Mouse (Mus musculus) kidney, embryonic 14.5 days (tissue): ENCODE results near the gene Atxn1. TPM values are rescaled to one million over a fixed set of nuclear protein-coding genes. Genes with fewer than 3 reads are reported as not detected.

Experiments used
- ATAC-seq: fragments of 200-750 bp; cut with Nextera tagmentation; 2 replicates; pipeline ENCODE4 v1.8.0; 2017; ENCODE audit warnings: moderate number of reproducible peaks, mild to moderate bottlenecking, moderate TSS enrichment, moderate library complexity; ENCODE audit not compliant: low FRiP score, low TSS enrichment
- H3K27ac ChIP-seq: fragments of 300-500 bp; sonication (generic); 2 replicates; pipeline ENCODE4 v1.5.1; 2014; ENCODE audit warnings: low read depth, mild to moderate bottlenecking, low read length, moderate library complexity, mixed read lengths
- H3K27me3 ChIP-seq: fragments of 300-500 bp; sonication (generic); 2 replicates; pipeline ENCODE4 v1.6.1; 2014; ENCODE audit warnings: mild to moderate bottlenecking, low read length; ENCODE audit not compliant: control insufficient read depth, insufficient read depth
- H3K36me3 ChIP-seq: fragments of 300-500 bp; sonication (generic); 2 replicates; pipeline ENCODE4 v1.6.1; 2014; ENCODE audit warnings: low read length, mixed read lengths; ENCODE audit not compliant: control insufficient read depth, insufficient read depth
- H3K4me1 ChIP-seq: fragments of 300-500 bp; sonication (generic); 2 replicates; pipeline ENCODE4 v1.6.1; 2014; ENCODE audit warnings: low read length, mixed read lengths; ENCODE audit not compliant: control insufficient read depth, insufficient read depth
- H3K4me2 ChIP-seq: fragments of 300-500 bp; sonication (generic); replicated peaks from 2 replicates; pipeline ENCODE4 v1.6.1; 2014; ENCODE audit warnings: low read depth, mild to moderate bottlenecking, low read length
- H3K4me3 ChIP-seq: fragments of 300-500 bp; sonication (generic); 2 replicates; pipeline ENCODE4 v1.5.1; 2014; ENCODE audit warnings: mild to moderate bottlenecking, low read length
- H3K9ac ChIP-seq: fragments of 300-500 bp; sonication (generic); 2 replicates; pipeline ENCODE4 v1.6.1; 2014; ENCODE audit warnings: low read depth, mild to moderate bottlenecking, low read length, moderate library complexity
- H3K9me3 ChIP-seq: fragments of 300-500 bp; sonication (generic); 2 replicates; pipeline ENCODE4 v1.6.1; 2016; ENCODE audit warnings: low read length; ENCODE audit not compliant: control insufficient read depth
- WGBS: fragments of 180-500 bp; shearing (Covaris S2); extraction: QIAGEN DNeasy Blood & Tissue Kit; methylation state at CpG from one replicate; pipeline ENCODE4 v1.1.7; 2014; 5-methylcytosine and 5-hydroxymethylcytosine counted together
- polyA plus RNA-seq: library from polyadenylated mRNA; unstranded; fragments of >200 nt; fragmentation: Nextera tagmentation; extraction: Ambion mirVana; gene quantifications from 2 replicates; pipeline ENCODE4 v1.2.1, GENCODE M21; 2014

The Atxn1 gene
- polyA plus RNA-seq, 1 experiment from 2014 or later = 4.0 TPM

- WGBS = 68% methylated on average over 6 of the region's 6 CpGs
- H3K36me3 ChIP-seq = no peaks in the 10 kb centered on the region
- H3K4me1 ChIP-seq = peaks cover 6% of the 10 kb centered on the region; the same call in 1 of the 2 replicates
- no peak overlapping the region for H3K27ac ChIP-seq
- no peak overlapping the region for H3K9ac ChIP-seq
- no peak for ATAC-seq
- no peak overlapping the region for H3K4me3 ChIP-seq
- no peaks in the 10 kb centered on the region for H3K27me3 ChIP-seq
- no peak overlapping the region for H3K4me2 ChIP-seq
- H3K9me3 ChIP-seq = no peaks in the 10 kb centered on the region
Observed at GRCm38 (mm10) chr13:45956287-45956686, 8.5 kb downstream of the Atxn1 start.

DNA sequence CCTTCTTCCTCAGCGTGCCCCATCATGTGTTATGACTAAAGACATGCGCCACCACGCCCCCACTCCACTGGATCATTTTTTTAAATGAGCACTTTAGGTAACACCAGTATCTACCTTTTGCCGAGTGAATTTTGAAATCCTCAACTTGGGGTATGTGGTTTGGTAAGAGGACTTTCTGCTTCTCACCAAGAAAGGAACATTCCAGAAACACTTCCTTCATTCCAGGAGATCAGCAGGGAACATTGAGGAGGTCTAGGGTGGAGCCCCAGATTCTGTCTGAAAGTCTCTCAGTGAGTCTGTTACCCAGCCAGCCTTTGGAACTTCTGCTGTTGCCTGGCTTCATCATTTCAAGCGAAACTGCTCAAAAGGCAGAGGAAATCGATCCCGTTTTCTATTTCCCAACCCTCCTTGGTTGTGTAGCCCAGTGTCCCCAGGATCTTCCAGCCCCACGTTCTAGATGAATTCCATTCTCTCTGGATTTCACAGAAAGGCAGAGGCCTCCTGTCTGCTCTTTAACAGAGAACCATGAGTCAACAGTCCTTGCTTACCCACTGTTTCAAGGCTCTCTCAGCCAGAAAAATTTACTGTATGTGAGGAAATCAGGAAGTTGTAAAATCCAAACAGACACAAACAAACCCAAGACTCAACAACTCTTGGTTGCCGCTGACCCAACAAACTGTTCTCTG, 9.3 kb downstream of the Atxn1 start:
- Histone ChIP-seq H3K4me1 (peaks cover 6% of the 10 kb centered on the region; the same call in 1 of the 2 replicates), H3K9ac (no peak overlapping the region), H3K27me3 (no peaks in the 10 kb centered on the region), H3K27ac (no peak overlapping the region), H3K4me3 (no peak overlapping the region), H3K9me3 (no peaks in the 10 kb centered on the region), H3K4me2 (no peak overlapping the region), H3K36me3 (no peaks in the 10 kb centered on the region)
- 87% methylated on average over 9 of the region's 9 CpGs for WGBS
- no peak for ATAC-seq

DNA sequence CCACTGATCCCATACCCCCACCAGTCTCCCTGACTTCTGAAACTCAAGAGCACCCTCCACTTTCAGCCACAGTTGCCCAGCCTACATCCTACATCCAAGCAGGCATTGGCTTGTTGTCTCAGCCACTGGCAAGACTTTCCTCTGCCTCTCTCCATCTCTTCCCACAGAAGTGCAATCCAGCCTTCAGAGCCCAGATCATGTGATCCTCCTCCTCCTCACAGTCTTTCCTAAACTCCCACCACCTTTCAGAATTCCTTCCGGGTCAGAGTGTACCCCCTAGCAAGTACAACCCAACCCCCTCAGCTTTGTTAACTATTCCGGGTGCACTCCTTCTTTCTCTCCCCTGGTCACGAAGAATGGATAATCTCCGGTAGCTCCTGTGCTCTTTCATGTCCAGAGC, 11.7 kb downstream of the Atxn1 start:
- no peak for ATAC-seq
- Histone ChIP-seq H3K4me1 (peaks cover 2% of the 10 kb centered on the region; the same call in 1 of the 2 replicates), H3K27me3 (no peaks in the 10 kb centered on the region), H3K36me3 (no peaks in the 10 kb centered on the region), H3K9ac (no peak overlapping the region), H3K27ac (no peak overlapping the region), H3K9me3 (no peaks in the 10 kb centered on the region), H3K4me3 (no peak overlapping the region), H3K4me2 (no peak overlapping the region)
- WGBS = 67% methylated on average over 4 of the region's 4 CpGs

GRCm38 (mm10) chr13:45951071-45951645, 13.7 kb downstream of the Atxn1 start:
- 66% methylated on average over 20 of the region's 20 CpGs for WGBS
- no peak overlapping the region for H3K4me2 ChIP-seq
- no peaks in the 10 kb centered on the region for H3K9me3 ChIP-seq
- ATAC-seq = peak; percentile 39; the same call in 1 of the 2 replicates
- H3K36me3 ChIP-seq = no peaks in the 10 kb centered on the region
- H3K27me3 ChIP-seq = no peaks in the 10 kb centered on the region
- H3K9ac ChIP-seq = no peak overlapping the region
- peak overlapping the region; percentile 24; the same call in 1 of the 2 replicates for H3K27ac ChIP-seq
- H3K4me1 ChIP-seq = peaks cover 2% of the 10 kb centered on the region; the same call in 1 of the 2 replicates
- no peak overlapping the region for H3K4me3 ChIP-seq

DNA sequence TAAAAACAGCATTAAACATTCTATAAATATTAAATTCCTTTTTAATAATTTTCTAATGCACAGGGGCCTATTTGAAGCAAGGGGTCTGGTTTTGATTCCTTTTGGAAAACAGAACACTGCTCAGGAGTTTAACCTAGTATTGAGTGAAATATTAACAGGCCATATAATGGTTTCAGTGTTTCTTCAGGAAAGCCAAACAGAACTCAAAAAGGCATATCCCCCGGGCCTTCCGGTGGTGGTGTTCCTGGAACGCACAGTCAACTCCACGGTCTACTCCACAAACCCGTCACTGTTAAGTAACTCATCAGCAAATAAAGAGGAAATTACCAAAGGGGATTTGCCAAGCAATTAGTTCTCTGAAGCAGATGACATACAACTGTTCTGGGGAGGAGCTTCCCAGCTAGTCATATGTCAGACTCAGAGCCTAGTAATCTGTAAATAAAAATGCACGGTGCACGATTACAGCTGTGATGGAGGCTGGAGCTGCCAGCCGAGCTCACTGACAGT, 14.4 kb downstream of the Atxn1 start:
- Histone ChIP-seq H3K9me3 (no peaks in the 10 kb centered on the region), H3K36me3 (no peaks in the 10 kb centered on the region), H3K27ac (peak overlapping the region; percentile 24; the same call in 1 of the 2 replicates), H3K27me3 (no peaks in the 10 kb centered on the region), H3K4me2 (no peak overlapping the region), H3K4me3 (no peak overlapping the region), H3K9ac (no peak overlapping the region), H3K4me1 (peaks cover 2% of the 10 kb centered on the region; the same call in 1 of the 2 replicates)
- peak; percentile 60 for ATAC-seq
- 21% methylated on average over 8 of the region's 8 CpGs for WGBS

GRCm38 (mm10) chr13:45946136-45946535, 18.7 kb downstream of the Atxn1 start:
- Histone ChIP-seq H3K9ac (no peak overlapping the region), H3K27ac (no peak overlapping the region), H3K36me3 (no peaks in the 10 kb centered on the region), H3K4me3 (no peak overlapping the region), H3K27me3 (no peaks in the 10 kb centered on the region), H3K4me2 (no peak overlapping the region), H3K9me3 (no peaks in the 10 kb centered on the region), H3K4me1 (peaks cover 2% of the 10 kb centered on the region; the same call in 1 of the 2 replicates)
- 87% methylated on average over 11 of the region's 11 CpGs for WGBS
- no peak for ATAC-seq

DNA sequence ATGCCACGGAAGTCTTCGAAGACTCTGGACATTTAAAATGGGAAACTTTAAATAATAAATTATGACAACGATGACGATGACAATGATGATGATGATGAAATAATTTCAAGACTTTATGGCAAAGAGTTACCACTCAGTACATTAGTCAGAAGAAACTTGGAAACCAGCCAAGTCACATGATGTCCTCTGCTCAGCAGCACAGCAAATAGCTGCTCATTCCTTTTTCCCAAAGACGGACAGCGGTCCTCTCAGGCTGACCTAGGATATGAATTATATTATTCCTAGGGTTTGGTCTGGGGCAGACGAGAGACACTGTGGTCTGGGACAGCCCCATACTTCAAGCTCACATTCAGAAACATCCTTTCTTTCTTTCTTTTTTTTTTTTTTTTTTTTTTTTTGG, 22.5 kb downstream of the Atxn1 start:
- no peak overlapping the region for H3K9ac ChIP-seq
- no peak overlapping the region for H3K4me3 ChIP-seq
- H3K9me3 ChIP-seq = no peaks in the 10 kb centered on the region
- no peaks in the 10 kb centered on the region for H3K27me3 ChIP-seq
- H3K36me3 ChIP-seq = no peaks in the 10 kb centered on the region
- H3K27ac ChIP-seq = no peak overlapping the region
- peaks cover 5% of the 10 kb centered on the region; the same call in 1 of the 2 replicates for H3K4me1 ChIP-seq
- no peak overlapping the region for H3K4me2 ChIP-seq
- no peak for ATAC-seq
- 86% methylated on average over 7 of the region's 7 CpGs for WGBS

GRCm38 (mm10) chr13:45940714-45941113, 24.1 kb downstream of the Atxn1 start:
- no peak for ATAC-seq

DNA sequence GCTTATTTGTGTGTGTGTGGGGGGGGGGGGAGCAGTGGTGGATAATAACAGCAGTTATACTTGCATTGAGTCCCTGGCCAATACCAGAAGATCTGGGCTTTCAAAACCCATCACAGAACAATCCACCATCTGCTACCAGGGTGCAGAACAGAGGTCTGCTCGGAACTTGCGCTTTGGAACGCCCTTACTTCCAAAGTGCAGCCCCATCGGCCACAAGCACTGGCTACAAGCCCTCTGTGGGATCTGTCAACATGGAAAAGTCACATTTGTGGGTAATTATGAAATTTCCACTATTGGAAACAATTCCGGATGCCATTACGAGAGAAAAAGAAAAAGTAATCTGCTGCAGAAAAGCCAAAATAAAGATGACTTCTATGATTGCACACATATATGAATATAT, 25.2 kb downstream of the Atxn1 start:
- H3K4me3 ChIP-seq = no peak overlapping the region
- H3K36me3 ChIP-seq = no peaks in the 10 kb centered on the region
- H3K9me3 ChIP-seq = no peaks in the 10 kb centered on the region
- H3K27me3 ChIP-seq = no peaks in the 10 kb centered on the region
- no peak overlapping the region for H3K4me2 ChIP-seq
- ATAC-seq = no peak
- H3K9ac ChIP-seq = no peak overlapping the region
- H3K27ac ChIP-seq = no peak overlapping the region
- H3K4me1 ChIP-seq = peaks cover 5% of the 10 kb centered on the region; the same call in 1 of the 2 replicates
- WGBS = 90% methylated on average over 6 of the region's 6 CpGs

More at GRCm38 (mm10) chr13:45940714-45941113, 24.1 kb downstream of the Atxn1 start:
- Histone ChIP-seq H3K9ac (no peak overlapping the region), H3K4me3 (no peak overlapping the region), H3K27ac (no peak overlapping the region), H3K9me3 (no peaks in the 10 kb centered on the region), H3K4me1 (peaks cover 5% of the 10 kb centered on the region; the same call in 1 of the 2 replicates), H3K4me2 (no peak overlapping the region), H3K36me3 (no peaks in the 10 kb centered on the region), H3K27me3 (no peaks in the 10 kb centered on the region)
- WGBS = 76% methylated on average over 4 of the region's 4 CpGs
